Mouse (Mus musculus) midbrain, embryonic 15.5 days (tissue): ENCODE results near the gene Nfkbie. TPM values are rescaled to one million over a fixed set of nuclear protein-coding genes. Genes with fewer than 3 reads are reported as not detected.

Experiments
- ATAC-seq: fragments of 200-750 bp; cut with Nextera tagmentation; replicated peaks from 2 replicates; pipeline ENCODE4 v1.8.0; 2017; ENCODE audit warnings: moderate TSS enrichment
- H3K27ac ChIP-seq: fragments of 300-500 bp; sonication (generic); 2 replicates; pipeline ENCODE4 v1.5.1; 2015; ENCODE audit warnings: mild to moderate bottlenecking, inconsistent platforms
- H3K27me3 ChIP-seq: fragments of 300-500 bp; sonication (generic); replicated peaks from 2 replicates; pipeline ENCODE4 v1.6.1; 2015; ENCODE audit warnings: inconsistent platforms
- H3K36me3 ChIP-seq: fragments of 300-500 bp; sonication (generic); replicated peaks from 2 replicates; pipeline ENCODE4 v1.6.1; 2015; ENCODE audit warnings: inconsistent platforms
- H3K4me1 ChIP-seq: fragments of 300-500 bp; sonication (generic); 2 replicates; pipeline ENCODE4 v1.6.1; 2015; ENCODE audit warnings: inconsistent platforms
- H3K4me2 ChIP-seq: fragments of 300-500 bp; sonication (generic); 2 replicates; pipeline ENCODE4 v1.6.1; 2015; ENCODE audit warnings: inconsistent platforms, mild to moderate bottlenecking, moderate library complexity
- H3K4me3 ChIP-seq: fragments of 300-500 bp; sonication (generic); 2 replicates; pipeline ENCODE4 v1.5.1; 2015; ENCODE audit warnings: mild to moderate bottlenecking, inconsistent platforms
- H3K9ac ChIP-seq: fragments of 300-500 bp; sonication (generic); 2 replicates; pipeline ENCODE4 v1.6.1; 2015; ENCODE audit warnings: mild to moderate bottlenecking, inconsistent platforms
- H3K9me3 ChIP-seq: fragments of 300-500 bp; sonication (generic); 2 replicates; pipeline ENCODE4 v1.6.1; 2016; ENCODE audit warnings: inconsistent platforms
- WGBS: fragments of 180-500 bp; shearing (Covaris S2); methylation state at CpG from one replicate; pipeline ENCODE4 v1.1.7; 2015; ENCODE audit warnings: mixed read lengths; 5-methylcytosine and 5-hydroxymethylcytosine counted together
- polyA plus RNA-seq: library from polyadenylated mRNA; unstranded; fragments of >200 nt; fragmentation: Nextera tagmentation; extraction: Ambion mirVana; gene quantifications from 2 replicates; pipeline ENCODE4 v1.2.1, GENCODE M21; 2015

Nfkbie gene
- polyA plus RNA-seq, 1 experiment from 2014 or later: 3.5 TPM

DNA sequence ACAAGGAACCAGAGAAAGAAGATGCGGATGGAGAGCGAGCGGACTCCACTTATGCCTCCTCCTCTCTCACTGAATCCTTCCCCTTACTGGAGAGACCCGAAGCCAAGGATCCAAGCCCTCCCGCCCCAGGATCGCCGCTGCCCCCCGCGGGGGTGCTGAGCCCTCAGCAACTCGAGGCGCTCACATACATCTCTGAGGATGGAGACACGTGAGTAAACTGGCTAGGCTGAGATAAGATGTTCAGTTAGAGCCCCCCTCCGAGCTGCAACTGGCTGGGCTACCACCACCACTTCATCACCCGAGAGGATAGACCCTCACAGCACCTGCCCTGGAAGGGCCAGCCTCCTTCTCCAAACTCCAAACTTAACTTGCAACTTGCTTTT is 595 bp downstream of the Nfkbie start:
- Histone ChIP-seq H3K4me3 (peak overlapping the region; percentile 53), H3K9ac (peak overlapping the region; percentile 53), H3K27me3 (peaks cover 5% of the 10 kb centered on the region; the same call in 1 of the 2 replicates), H3K27ac (no peak overlapping the region), H3K36me3 (no peaks in the 10 kb centered on the region), H3K4me2 (peak overlapping the region; percentile 94), H3K9me3 (no peaks in the 10 kb centered on the region), H3K4me1 (peaks cover 25% of the 10 kb centered on the region)
- ATAC-seq: no peak
- 2% methylated on average over 14 of the region's 14 CpGs for WGBS

DNA sequence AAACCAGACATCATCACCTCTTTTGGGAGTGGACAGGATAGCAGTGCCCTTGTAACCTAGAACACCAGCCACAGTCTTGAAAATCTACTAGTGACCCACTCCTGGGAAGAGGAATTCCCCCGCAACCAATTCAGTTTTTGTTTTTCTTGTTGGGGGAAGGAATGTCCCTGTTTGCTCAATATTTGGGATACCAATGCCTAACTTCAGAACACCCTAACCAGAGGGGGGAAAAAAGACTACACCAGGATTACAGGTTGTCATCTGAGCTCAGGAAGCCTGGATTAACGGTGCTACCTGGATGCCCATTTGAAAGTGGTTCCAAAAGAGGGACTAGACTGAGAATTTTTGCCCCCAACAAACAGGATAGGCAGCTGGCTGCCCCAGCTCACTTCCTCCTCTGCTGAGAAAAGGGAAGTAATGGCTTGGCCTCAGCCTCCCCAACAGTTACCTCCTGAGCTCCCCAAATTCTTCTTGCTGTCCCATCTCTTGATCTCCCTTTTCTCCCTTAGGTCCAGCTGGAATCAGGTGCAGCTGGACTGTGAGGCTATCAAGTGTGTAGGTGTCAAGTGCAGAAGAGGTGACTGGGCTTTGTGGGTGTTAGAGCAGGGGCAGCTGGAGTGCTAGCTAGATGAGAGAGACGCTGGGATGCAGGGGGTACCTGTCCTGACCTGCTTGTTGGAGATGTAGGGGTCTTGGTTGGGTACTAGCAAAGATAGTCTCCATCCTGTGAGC is 1.2 kb downstream of the Nfkbie start:
- Histone ChIP-seq H3K4me2 (peak overlapping the region; percentile 94), H3K9me3 (no peaks in the 10 kb centered on the region), H3K27ac (no peak overlapping the region), H3K4me3 (peak overlapping the region; percentile 53; the same call in 1 of the 2 replicates), H3K4me1 (peaks cover 20% of the 10 kb centered on the region), H3K27me3 (peaks cover 5% of the 10 kb centered on the region; the same call in 1 of the 2 replicates), H3K9ac (no peak overlapping the region), H3K36me3 (no peaks in the 10 kb centered on the region)
- ATAC-seq: no peak
- WGBS: 78% methylated on average over 3 of the region's 3 CpGs

DNA sequence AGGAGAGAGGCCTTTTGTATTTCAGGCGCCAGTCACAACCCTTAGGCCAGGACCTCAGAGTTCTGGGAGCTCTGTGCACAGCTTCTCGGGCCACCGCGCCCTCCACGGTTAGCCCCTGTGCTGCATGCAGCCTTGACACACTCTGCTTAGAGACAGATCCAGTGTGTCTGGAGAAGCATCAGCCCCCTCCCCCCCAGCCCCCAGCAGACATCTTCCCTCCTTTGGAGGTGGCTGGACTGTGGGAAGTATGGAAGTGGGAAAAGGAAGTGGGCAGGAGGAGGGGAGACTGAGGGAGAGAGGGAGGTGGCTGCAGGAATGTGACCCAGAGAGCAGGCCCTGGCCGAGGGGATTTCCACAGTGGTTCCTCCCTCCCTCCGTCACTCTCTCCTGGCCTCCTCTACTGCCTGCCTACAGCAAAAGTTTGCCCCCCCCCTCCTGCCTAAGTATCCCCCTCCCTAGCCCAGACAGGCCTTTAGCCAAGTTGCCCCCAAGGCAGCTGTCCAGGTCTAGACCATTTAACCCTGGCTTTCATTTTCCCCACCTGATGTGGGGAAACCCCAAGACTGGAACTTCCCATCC is 1.8 kb downstream of the Nfkbie start:
- Histone ChIP-seq H3K27me3 (peaks cover 5% of the 10 kb centered on the region; the same call in 1 of the 2 replicates), H3K9ac (no peak overlapping the region), H3K36me3 (no peaks in the 10 kb centered on the region), H3K27ac (no peak overlapping the region), H3K4me3 (no peak overlapping the region), H3K9me3 (no peaks in the 10 kb centered on the region), H3K4me1 (peaks cover 16% of the 10 kb centered on the region), H3K4me2 (no peak overlapping the region)
- no peak for ATAC-seq
- WGBS: 70% methylated on average over 7 of the region's 7 CpGs

DNA sequence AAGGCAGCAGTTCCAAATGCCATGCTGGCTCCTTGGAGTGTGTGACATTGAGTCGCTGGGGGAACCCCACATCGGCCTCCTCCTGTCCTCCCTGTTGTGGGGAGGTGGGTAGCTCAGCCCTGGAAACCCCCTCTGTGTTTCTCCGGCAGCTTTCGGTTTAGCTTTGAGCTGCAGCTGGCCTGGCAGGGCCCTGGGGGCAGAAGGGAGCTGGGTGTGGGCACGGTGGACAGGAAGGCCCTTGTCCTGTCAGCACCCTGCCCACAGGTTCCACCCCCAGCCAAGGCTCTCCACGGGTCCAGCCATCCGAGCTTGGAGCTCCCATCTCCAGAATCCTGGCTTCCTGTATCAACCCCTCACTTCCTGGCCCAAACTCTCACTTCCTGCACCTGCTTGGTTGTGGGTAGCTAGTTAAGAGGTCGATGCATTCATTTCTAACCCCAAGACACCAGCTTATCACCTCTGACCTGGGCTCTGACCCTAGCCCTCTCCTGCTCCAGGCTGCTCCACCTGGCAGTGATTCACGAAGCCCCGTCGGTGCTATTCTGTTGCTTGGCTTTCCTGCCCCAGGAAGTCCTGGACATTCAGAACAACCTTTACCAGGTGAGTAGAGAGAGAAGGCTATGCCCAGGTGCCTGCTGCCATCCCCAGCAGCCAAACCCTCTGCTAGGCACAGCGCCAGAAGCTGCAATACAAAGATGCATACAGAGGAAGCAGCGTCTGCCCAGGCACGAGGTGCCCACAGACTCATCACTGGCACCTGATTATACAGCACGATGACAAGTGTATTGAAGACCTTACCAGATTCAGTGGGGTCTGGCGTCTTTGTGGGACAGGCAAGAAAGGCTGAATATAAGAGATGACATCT is 2.7 kb downstream of the Nfkbie start:
- Histone ChIP-seq H3K4me1 (peaks cover 16% of the 10 kb centered on the region), H3K36me3 (no peaks in the 10 kb centered on the region), H3K9me3 (no peaks in the 10 kb centered on the region), H3K9ac (no peak overlapping the region), H3K4me3 (no peak overlapping the region), H3K27me3 (peaks cover 5% of the 10 kb centered on the region; the same call in 1 of the 2 replicates), H3K4me2 (no peak overlapping the region), H3K27ac (no peak overlapping the region)
- 71% methylated on average over 16 of the region's 16 CpGs for WGBS
- no peak for ATAC-seq

DNA sequence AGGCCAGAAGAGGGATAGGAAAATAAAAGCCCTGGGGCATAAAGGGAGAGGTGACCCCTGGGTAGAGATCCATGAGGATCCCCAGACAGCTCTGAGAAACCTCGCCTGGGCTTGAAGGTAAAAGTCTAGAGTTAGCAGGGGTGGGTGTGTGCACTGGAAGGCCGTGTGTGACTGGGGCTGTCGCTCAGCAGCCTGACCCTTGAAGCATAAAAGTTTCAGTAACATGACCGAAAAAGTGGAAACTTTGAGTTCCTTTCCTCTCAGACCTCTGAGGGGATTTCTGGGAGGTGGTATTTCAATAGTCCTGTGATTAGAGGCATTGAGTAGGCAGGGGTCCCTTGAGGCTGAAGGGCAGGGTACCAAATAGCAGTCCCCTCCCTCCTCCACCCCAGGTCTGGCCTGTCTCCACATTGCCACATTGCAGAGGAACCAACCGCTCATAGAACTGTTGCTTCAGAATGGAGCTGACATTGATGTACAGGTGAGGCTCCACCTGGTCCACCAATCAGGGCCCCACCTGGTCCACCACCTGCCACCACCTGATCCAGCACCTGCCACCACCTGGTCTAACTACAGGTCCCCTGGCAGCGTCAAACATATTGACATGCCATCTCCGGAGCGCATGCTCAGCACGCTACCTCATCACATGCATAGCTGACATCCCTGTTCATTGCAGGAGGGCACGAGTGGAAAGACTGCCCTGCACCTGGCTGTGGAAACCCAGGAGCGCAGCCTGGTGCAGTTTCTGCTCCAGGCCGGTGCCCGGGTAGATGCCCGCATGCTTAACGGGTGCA is 4.4 kb downstream of the Nfkbie start:
- Histone ChIP-seq H3K4me1 (peaks cover 23% of the 10 kb centered on the region), H3K4me2 (no peak overlapping the region), H3K9me3 (no peaks in the 10 kb centered on the region), H3K36me3 (no peaks in the 10 kb centered on the region), H3K27ac (no peak overlapping the region), H3K27me3 (peaks cover 3% of the 10 kb centered on the region; the same call in 1 of the 2 replicates), H3K9ac (no peak overlapping the region), H3K4me3 (no peak overlapping the region)
- no peak for ATAC-seq
- WGBS: 86% methylated on average over 15 of the region's 15 CpGs

DNA sequence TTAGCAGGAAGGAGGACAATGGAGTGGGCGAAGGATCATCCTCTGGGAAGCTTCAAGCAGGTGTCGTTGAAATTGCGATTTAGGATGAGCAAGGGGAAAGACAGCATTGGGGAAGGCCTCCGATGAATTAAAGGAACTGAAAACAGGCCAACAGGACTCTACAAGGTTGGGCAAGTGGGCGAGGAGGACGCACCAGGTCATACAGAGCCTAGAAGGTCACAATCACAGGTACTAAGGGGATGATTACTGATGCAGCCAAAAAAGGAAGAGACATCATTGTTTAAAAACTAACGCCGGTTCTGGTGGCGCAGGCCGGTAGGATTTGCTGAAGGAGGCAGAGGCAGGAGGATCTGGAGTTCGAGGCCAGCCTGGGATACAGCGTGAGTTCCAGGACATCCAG is 7.7 kb downstream of the Nfkbie start:
- Histone ChIP-seq H3K36me3 (peaks cover 21% of the 10 kb centered on the region), H3K27me3 (no peaks in the 10 kb centered on the region), H3K4me2 (peak overlapping the region; percentile 93), H3K9ac (no peak overlapping the region), H3K9me3 (no peaks in the 10 kb centered on the region), H3K4me1 (peaks cover 27% of the 10 kb centered on the region), H3K27ac (no peak overlapping the region), H3K4me3 (0 out of 2 replicates have a peak overlapping the region, but pooled peaks have one; percentile 89)
- WGBS: 79% methylated on average over 12 of the region's 12 CpGs
- ATAC-seq: no peak

DNA sequence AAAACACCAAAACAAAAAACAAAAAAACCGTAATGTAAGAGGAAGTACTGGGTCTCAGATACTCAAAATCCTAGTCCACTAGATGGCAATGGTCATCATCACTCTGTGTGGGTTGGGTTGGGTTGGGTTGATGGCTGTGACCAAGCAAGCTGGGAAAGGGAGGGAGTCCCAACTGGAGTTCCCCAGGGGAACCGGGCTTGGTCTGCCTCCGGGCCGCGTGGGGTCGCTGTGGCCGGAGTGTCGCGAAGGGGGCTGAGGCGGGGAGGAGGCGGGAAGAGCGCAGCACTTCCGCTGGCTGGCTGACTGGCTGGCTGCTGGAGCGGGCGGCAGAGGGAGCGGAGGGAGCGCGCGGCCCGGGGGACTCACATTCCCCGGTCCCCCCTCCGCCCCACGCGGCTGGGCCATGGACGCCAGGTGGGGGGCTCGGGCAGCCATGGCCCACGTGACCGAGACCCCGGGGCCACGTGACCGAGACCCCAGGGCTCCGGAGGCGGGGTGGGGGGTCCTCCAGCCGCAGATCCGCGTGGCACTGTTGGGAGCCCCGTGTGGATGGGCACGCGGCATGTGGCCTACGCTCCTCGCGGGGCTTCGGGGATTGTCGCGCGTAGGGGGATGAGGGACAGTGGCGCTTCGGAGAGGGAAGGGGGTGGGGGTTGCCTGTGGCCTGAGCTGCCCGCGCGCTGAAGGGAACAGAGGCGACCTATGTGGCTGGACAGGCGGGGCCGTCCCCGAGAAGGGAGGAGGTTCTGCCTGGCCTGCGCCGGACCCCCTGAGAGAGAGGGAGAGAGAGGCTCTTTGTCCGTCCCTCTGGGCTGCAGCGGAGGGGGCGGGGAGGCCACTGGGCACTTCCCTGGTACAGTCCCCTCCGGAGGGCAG is 8.4 kb downstream of the Nfkbie start, which contains the start of gene Slc35b2:
TSS of gene Slc35b2 (plus strand) at position 220 of the 876 bp plus-strand sequence.
- H3K4me1 ChIP-seq: peaks cover 28% of the 10 kb centered on the region

DNA sequence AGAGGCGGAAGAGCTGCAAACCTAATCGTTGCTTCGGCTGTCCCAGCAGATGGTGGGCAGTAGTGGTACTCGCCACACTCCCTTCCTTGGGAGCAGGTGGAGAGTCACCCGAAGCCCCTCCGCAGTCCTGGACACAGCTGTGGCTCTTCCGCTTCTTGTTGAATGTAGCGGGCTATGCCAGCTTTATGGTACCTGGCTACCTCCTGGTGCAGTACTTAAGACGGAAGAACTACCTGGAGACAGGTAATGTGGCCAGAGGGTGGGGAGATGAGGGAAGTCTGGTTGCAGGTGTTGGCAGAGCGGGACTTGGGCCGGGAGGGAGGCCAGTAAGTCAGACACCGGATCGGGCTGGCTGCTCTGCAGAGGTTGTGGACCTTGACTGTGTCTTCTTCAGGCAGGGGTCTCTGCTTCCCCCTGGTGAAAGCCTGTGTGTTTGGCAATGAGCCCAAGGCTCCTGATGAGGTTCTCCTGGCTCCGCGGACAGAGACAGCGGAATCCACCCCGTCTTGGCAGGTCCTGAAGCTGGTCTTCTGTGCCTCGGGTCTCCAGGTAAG is 9.1 kb downstream of the Nfkbie start:
- 12% methylated on average over 18 of the region's 18 CpGs for WGBS
- peak; percentile 15 for ATAC-seq
- Histone ChIP-seq H3K27me3 (no peaks in the 10 kb centered on the region), H3K9ac (peak overlapping the region; percentile 77), H3K36me3 (peaks cover 35% of the 10 kb centered on the region), H3K9me3 (no peaks in the 10 kb centered on the region), H3K27ac (peak overlapping the region; percentile 87), H3K4me3 (peak overlapping the region; percentile 89), H3K4me1 (peaks cover 34% of the 10 kb centered on the region), H3K4me2 (peak overlapping the region; percentile 93)

More for the DNA sequence above, 8.4 kb downstream of the Nfkbie start, which contains the start of gene Slc35b2:
- Histone ChIP-seq H3K36me3 (peaks cover 28% of the 10 kb centered on the region), H3K4me3 (peak within 1 kb of the TSS; percentile 89), H3K9ac (peak within 1 kb of the TSS; percentile 77), H3K9me3 (no peaks in the 10 kb centered on the region), H3K27ac (peak within 1 kb of the TSS; percentile 87), H3K27me3 (no peaks in the 10 kb centered on the region), H3K4me2 (peak within 1 kb of the TSS; percentile 93)
- ATAC-seq: peak; percentile 89
- under 1% methylated on average over 61 of the region's 61 CpGs for WGBS

DNA sequence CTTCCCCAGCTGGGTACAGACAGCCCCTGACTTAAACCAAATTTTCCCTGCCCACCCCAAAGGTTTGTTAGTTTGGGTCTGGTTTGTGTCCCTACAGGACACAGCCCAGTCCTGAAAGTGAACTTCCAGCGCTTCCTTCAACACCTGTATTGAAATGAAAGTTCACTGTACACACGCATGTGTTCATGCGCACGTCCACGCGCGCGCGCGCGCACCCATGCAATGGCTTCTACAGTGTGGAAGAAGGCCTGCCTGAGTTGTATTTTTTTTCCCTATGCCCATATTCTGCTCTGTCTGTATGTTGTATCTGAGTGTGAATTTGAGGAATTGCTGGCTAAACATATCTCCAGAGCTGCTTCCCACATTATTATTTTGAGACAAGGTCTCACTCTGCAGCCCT is 9.6 kb downstream of the Nfkbie start:
- Histone ChIP-seq H3K9me3 (no peaks in the 10 kb centered on the region), H3K27me3 (no peaks in the 10 kb centered on the region), H3K4me1 (peaks cover 39% of the 10 kb centered on the region), H3K4me3 (peak overlapping the region; percentile 89), H3K27ac (0 out of 2 replicates have a peak overlapping the region, but pooled peaks have one; percentile 87), H3K36me3 (peaks cover 40% of the 10 kb centered on the region), H3K4me2 (peak overlapping the region; percentile 93), H3K9ac (peak overlapping the region; percentile 77)
- ATAC-seq: no peak
- WGBS: 95% methylated on average over 11 of the region's 11 CpGs

DNA sequence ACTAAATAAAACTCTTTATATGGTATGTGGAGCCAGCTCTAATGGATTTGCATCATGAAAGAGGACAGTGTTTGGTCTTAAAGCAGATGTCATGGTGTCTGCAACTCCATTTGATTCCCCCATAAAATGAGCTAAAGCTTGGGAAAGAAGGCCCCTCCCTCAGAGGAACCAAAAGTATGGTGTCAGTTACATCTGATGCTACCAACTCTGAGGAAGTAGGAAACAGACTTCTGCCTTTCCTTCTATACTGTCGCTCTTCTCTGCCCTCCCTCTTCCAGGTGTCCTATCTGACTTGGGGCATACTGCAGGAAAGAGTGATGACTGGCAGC is 10.5 kb downstream of the Nfkbie start:
- H3K9ac ChIP-seq: no peak overlapping the region
- 0 out of 2 replicates have a peak overlapping the region, but pooled peaks have one; percentile 2 for H3K4me3 ChIP-seq
- H3K4me1 ChIP-seq: peaks cover 43% of the 10 kb centered on the region
- no peak overlapping the region for H3K4me2 ChIP-seq
- H3K36me3 ChIP-seq: peaks cover 48% of the 10 kb centered on the region
- H3K27me3 ChIP-seq: no peaks in the 10 kb centered on the region
- H3K27ac ChIP-seq: no peak overlapping the region
- no peaks in the 10 kb centered on the region for H3K9me3 ChIP-seq
- WGBS: 94% methylated on average over 1 of the region's 1 CpGs
- ATAC-seq: no peak
